Mouse (Mus musculus) embryonic facial prominence, embryonic 12.5 days (tissue): ENCODE measurements at regions not wholly inside any gene's neighbourhood (a gene's known extent, or its start where the extent isn't known, plus 50 kb on each side); places are given as distances from the start of the nearest gene placed in this dataset.

Experiments used
- ATAC-seq: fragments of 200-750 bp; cut with Nextera tagmentation; 2 replicates; pipeline ENCODE4 v1.8.0; 2017; ENCODE audit not compliant: insufficient number of reproducible peaks, insufficient read depth, low FRiP score, low TSS enrichment
- H3K27ac ChIP-seq: fragments of 300-500 bp; sonication (generic); 2 replicates; pipeline ENCODE4 v1.5.1; 2016; ENCODE audit warnings: mild to moderate bottlenecking
- H3K27me3 ChIP-seq: fragments of 300-500 bp; sonication (generic); 2 replicates; pipeline ENCODE4 v1.6.1; 2016; ENCODE audit warnings: mild to moderate bottlenecking, moderate library complexity
- H3K36me3 ChIP-seq: fragments of 300-500 bp; sonication (generic); 2 replicates; pipeline ENCODE4 v1.6.1; 2016; ENCODE audit warnings: mild to moderate bottlenecking
- H3K4me1 ChIP-seq: fragments of 300-500 bp; sonication (generic); 2 replicates; pipeline ENCODE4 v1.6.1; 2016
- H3K4me2 ChIP-seq: fragments of 300-500 bp; sonication (generic); replicated peaks from 2 replicates; pipeline ENCODE4 v1.6.1; 2016; ENCODE audit warnings: mild to moderate bottlenecking, moderate library complexity
- H3K4me3 ChIP-seq: fragments of 300-500 bp; sonication (generic); 2 replicates; pipeline ENCODE4 v1.5.1; 2016; ENCODE audit warnings: mild to moderate bottlenecking
- H3K9ac ChIP-seq: fragments of 300-500 bp; sonication (generic); 2 replicates; pipeline ENCODE4 v1.6.1; 2016; ENCODE audit warnings: mild to moderate bottlenecking, moderate library complexity
- H3K9me3 ChIP-seq: fragments of 300-500 bp; sonication (generic); 2 replicates; pipeline ENCODE4 v1.6.1; 2016; ENCODE audit warnings: mild to moderate bottlenecking, moderate library complexity
- WGBS: fragments of 180-500 bp; shearing (Covaris S2); methylation state at CpG from one replicate; pipeline ENCODE4 v1.1.7; 2016; 5-methylcytosine and 5-hydroxymethylcytosine counted together

DNA sequence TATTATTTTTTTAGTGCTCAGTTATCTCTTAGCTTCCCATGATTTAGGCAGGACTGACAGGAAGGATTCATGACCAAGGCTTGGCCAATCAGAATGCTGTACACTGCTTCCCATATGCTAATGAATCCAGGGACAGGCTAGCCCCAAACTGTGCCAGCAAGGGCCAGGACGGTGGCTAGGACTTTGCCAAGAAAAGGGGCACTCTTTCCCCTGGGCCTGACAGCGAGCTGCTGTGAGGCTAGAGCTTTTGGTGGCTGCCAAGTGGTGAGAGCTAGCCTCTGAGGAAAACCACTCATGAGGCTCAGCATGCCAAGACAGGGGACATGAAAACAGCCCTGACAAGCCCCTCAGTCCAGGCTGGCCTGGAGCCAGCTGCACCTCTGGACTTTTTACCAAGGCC, 69.0 kb upstream of the Unc5a start:
- ATAC-seq = no peak
- H3K4me2 ChIP-seq = no peak overlapping the region
- peaks cover 23% of the 10 kb centered on the region for H3K27me3 ChIP-seq
- peaks cover 11% of the 10 kb centered on the region for H3K4me1 ChIP-seq
- H3K36me3 ChIP-seq = no peaks in the 10 kb centered on the region
- no peak overlapping the region for H3K4me3 ChIP-seq
- H3K9me3 ChIP-seq = no peaks in the 10 kb centered on the region
- WGBS = 56% methylated on average over 2 of the region's 2 CpGs
- H3K27ac ChIP-seq = no peak overlapping the region
- H3K9ac ChIP-seq = no peak overlapping the region

DNA sequence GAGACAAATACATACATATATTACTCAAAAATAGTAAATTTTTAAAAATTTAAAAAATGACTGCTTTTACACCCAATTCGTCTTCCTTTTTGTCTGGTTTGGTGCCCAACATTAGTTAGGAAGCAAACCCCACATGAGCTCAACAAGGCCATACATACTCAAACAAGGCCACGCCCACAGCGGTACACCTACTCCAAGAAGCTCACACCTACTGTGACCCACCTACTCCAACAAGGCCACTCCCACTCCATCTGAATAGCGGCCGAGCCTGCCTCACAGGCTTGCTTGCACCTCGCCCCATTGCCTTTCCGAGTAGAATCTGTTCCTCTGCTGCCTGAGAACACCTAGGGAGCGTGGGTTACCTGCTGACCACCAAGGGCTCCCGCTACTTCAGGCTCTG, 66.4 kb upstream of the Unc5a start:
- Histone ChIP-seq H3K36me3 (no peaks in the 10 kb centered on the region), H3K4me1 (peaks cover 13% of the 10 kb centered on the region), H3K9me3 (no peaks in the 10 kb centered on the region), H3K9ac (no peak overlapping the region), H3K27me3 (peaks cover 20% of the 10 kb centered on the region; the same call in 1 of the 2 replicates), H3K27ac (no peak overlapping the region), H3K4me2 (no peak overlapping the region), H3K4me3 (no peak overlapping the region)
- 59% methylated on average over 9 of the region's 9 CpGs for WGBS
- no peak for ATAC-seq

DNA sequence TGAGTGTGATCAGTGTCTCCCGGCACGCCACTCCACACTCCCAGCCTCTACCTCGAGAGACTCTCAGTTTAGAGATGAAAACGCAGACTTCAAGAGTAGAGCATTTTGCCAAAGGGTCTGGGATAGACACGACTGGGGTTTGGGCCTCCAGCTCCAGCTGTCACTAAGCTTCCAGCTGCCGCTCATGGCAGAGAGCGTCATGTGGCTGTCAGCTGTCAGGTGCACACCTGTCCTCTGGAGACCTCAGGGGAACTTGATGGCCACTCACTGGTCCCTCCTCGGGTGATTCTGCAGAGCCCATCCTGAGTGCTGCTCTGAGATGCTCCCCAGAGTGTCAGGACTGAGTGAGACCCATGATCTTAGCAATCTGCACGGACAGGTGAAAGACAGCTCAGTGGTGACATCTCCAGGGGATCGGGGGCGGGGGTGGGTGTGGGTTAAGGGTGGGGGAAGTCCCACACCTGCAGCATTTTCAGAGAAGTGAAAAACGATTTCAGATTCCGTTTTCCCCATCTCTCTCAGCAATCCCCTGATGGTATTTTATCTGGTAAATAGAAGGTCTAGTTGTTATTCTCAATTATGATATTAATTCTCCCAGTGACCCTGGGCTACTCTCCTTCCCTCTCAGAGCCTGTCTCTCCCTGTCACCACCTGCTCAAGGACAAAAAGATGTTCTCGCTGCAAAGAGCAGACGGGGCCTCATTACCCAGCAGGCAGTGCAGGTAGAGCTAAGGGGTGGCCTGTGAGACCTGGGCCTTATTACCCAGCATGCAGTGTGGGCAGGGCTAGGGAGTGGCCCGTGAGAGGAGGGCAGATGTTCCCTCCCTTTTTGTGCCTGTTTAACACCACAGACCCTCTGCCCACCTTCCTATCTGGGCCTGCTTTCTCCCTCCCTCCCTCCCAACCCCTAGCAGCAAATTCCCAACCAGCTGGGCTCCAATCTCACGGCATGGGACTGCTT, 65.2 kb upstream of the Unc5a start:
- Histone ChIP-seq H3K9ac (no peak overlapping the region), H3K4me2 (0 out of 2 replicates have a peak overlapping the region, but pooled peaks have one; percentile 8), H3K4me1 (peaks cover 13% of the 10 kb centered on the region), H3K36me3 (no peaks in the 10 kb centered on the region), H3K9me3 (no peaks in the 10 kb centered on the region), H3K27ac (no peak overlapping the region), H3K4me3 (no peak overlapping the region), H3K27me3 (peaks cover 20% of the 10 kb centered on the region; the same call in 1 of the 2 replicates)
- ATAC-seq = 0 out of 2 replicates have a peak, but pooled peaks have one; percentile 32
- WGBS = 56% methylated on average over 17 of the region's 17 CpGs

DNA sequence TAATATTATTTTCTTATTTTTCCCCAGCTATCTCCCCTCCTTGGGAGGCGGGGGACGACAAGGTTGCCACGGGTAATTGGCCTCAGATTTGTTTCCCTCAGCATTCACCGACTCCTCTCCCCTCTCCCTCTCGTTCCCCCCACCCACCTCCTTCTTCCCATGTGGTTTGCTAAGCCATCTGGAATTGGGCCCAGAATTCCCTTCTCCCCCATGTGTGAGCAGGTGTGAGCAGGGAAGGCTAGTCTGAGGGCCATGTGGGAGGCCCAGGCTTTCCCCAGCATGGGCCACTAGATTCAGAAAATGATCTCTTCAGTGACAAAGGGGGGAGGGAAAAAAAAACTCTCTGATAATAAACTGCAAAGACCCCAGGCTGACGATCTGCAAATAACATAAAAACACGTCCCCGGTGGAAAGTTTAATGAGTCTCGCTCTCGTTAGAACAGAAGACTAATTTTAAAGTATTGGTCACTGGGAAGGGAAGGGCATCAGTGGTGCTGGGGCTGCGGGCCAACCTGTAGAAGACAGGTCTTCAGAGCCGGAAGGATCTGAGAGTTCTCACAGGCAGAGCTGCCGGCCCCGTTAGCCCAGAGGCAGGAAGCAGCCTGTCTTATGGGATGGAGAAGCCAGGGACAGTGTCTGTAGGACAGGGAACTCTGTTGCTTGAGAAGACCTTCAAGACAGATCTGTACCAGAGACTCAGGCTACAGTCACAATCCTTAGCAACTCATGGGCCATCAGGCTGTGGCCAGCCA, 64.3 kb upstream of the Unc5a start:
- 0 out of 2 replicates have a peak, but pooled peaks have one; percentile 6 for ATAC-seq
- 48% methylated on average over 14 of the region's 14 CpGs for WGBS
- Histone ChIP-seq H3K4me1 (peaks cover 13% of the 10 kb centered on the region), H3K4me3 (no peak overlapping the region), H3K36me3 (no peaks in the 10 kb centered on the region), H3K9me3 (no peaks in the 10 kb centered on the region), H3K27ac (no peak overlapping the region), H3K9ac (no peak overlapping the region), H3K27me3 (peaks cover 19% of the 10 kb centered on the region; the same call in 1 of the 2 replicates), H3K4me2 (0 out of 2 replicates have a peak overlapping the region, but pooled peaks have one; percentile 8)

- Histone ChIP-seq H3K4me3 (peak overlapping the region; percentile 25), H3K4me1 (peaks cover 13% of the 10 kb centered on the region), H3K4me2 (peak overlapping the region; percentile 44), H3K9ac (no peak overlapping the region), H3K27me3 (peaks cover 19% of the 10 kb centered on the region; the same call in 1 of the 2 replicates), H3K27ac (no peak overlapping the region), H3K9me3 (no peaks in the 10 kb centered on the region), H3K36me3 (no peaks in the 10 kb centered on the region)
- 17% methylated on average over 17 of the region's 18 CpGs for WGBS
- 0 out of 2 replicates have a peak, but pooled peaks have one; percentile 38 for ATAC-seq
Observed at GRCm38 (mm10) chr13:54887366-54887921, 61.8 kb upstream of the Unc5a start.

DNA sequence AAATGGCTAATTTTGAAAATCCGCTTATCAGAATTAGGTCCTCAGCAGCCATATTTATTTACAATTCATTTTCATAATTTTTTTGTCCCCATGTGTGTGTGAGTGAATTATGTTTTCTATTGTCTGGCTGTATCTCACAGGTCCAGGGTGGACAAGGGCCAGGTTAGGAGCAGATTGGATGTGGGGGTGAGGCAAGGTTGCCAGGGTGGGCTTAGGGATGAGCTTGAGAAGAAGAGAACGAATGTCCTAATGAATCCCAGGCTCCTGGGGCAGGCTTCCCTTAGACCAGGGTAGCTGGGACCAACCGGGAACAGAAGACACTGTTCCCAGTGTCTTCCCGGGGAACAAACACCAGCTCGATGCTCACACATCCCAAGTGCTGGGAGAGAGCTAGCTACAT, 61.2 kb upstream of the Unc5a start:
- H3K36me3 ChIP-seq = no peaks in the 10 kb centered on the region
- no peaks in the 10 kb centered on the region for H3K9me3 ChIP-seq
- H3K4me2 ChIP-seq = peak overlapping the region; percentile 44
- WGBS = 41% methylated on average over 5 of the region's 5 CpGs
- peak overlapping the region; percentile 25; the same call in 1 of the 2 replicates for H3K4me3 ChIP-seq
- H3K27ac ChIP-seq = no peak overlapping the region
- H3K27me3 ChIP-seq = peaks cover 19% of the 10 kb centered on the region; the same call in 1 of the 2 replicates
- no peak for ATAC-seq
- H3K9ac ChIP-seq = no peak overlapping the region
- peaks cover 13% of the 10 kb centered on the region for H3K4me1 ChIP-seq

GRCm38 (mm10) chr13:54889684-54890399, 59.4 kb upstream of the Unc5a start:
- peaks cover 11% of the 10 kb centered on the region; the same call in 1 of the 2 replicates for H3K27me3 ChIP-seq

GRCm38 (mm10) chr13:54892572-54892971, 56.6 kb upstream of the Unc5a start:
- Histone ChIP-seq H3K9ac (no peak overlapping the region), H3K27me3 (no peaks in the 10 kb centered on the region), H3K36me3 (no peaks in the 10 kb centered on the region), H3K4me1 (no peaks in the 10 kb centered on the region), H3K4me3 (no peak overlapping the region), H3K4me2 (no peak overlapping the region), H3K9me3 (no peaks in the 10 kb centered on the region), H3K27ac (no peak overlapping the region)
- no peak for ATAC-seq
- WGBS = 10% methylated on average over 1 of the region's 1 CpGs

More at GRCm38 (mm10) chr13:54889684-54890399, 59.4 kb upstream of the Unc5a start:
- ATAC-seq = no peak
- no peak overlapping the region for H3K27ac ChIP-seq
- H3K9me3 ChIP-seq = no peaks in the 10 kb centered on the region
- 78% methylated on average over 8 of the region's 8 CpGs for WGBS
- no peak overlapping the region for H3K4me2 ChIP-seq
- no peaks in the 10 kb centered on the region for H3K36me3 ChIP-seq
- no peak overlapping the region for H3K9ac ChIP-seq
- H3K4me3 ChIP-seq = no peak overlapping the region
- H3K4me1 ChIP-seq = peaks cover 6% of the 10 kb centered on the region; the same call in 1 of the 2 replicates

DNA sequence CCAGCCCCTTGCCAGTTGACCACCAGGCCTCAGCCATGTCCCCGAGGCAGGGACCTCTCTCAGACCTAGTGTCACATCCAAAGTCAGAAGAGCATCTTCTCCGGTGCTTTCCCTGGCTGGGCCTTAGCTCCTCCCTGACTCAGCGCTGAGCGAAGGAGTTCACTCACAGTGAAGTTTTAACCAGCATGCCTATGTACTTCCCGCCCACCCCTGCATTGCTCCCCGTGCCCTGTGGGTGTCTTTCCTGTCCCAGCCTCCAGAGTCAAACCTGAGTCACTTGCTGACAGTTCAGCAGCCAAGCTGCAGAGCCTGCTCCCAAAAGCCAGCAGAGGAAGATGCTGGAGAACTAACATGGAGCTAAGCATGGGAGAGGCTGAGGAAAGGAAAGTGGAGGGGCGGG, 55.6 kb upstream of the Unc5a start:
- ATAC-seq = no peak
- no peaks in the 10 kb centered on the region for H3K27me3 ChIP-seq
- H3K9me3 ChIP-seq = no peaks in the 10 kb centered on the region
- H3K4me1 ChIP-seq = no peaks in the 10 kb centered on the region
- H3K36me3 ChIP-seq = no peaks in the 10 kb centered on the region
- no peak overlapping the region for H3K27ac ChIP-seq
- 39% methylated on average over 7 of the region's 7 CpGs for WGBS
- no peak overlapping the region for H3K9ac ChIP-seq
- H3K4me3 ChIP-seq = no peak overlapping the region
- H3K4me2 ChIP-seq = no peak overlapping the region

DNA sequence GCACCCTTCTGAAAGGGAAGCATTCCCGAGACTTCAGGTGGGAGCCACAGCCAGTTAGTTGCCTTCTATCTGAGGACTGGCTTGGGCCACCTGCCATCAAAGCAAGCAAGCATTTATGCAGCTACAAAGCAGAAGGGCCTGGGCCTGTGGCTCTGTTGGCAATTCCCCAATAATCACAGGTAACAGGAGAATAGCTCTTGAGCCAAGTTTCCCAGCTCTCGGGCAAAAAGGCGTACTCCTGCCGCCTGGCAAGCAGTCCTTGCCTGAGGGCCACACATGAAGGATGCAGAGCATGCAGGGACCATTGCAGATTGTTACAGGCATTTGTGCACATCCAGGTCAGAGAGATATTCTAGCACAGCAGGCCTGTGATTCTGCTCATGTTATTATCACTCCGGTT, 53.2 kb upstream of the Unc5a start:
- 58% methylated on average over 5 of the region's 5 CpGs for WGBS
- H3K4me2 ChIP-seq = no peak overlapping the region
- H3K36me3 ChIP-seq = no peaks in the 10 kb centered on the region
- no peaks in the 10 kb centered on the region for H3K27me3 ChIP-seq
- ATAC-seq = no peak
- no peaks in the 10 kb centered on the region for H3K4me1 ChIP-seq
- H3K9ac ChIP-seq = no peak overlapping the region
- no peak overlapping the region for H3K27ac ChIP-seq
- no peaks in the 10 kb centered on the region for H3K9me3 ChIP-seq
- no peak overlapping the region for H3K4me3 ChIP-seq
